Mouse (Mus musculus) gonadal fat pad, adult 2 months (tissue): Measurements from ENCODE around the gene Dand5. TPM values are rescaled to one million over a fixed set of nuclear protein-coding genes. Genes with fewer than 3 reads are reported as not detected.

ENCODE experiments used
- DNase-seq: peaks from one replicate; pipeline ENCODE4 v3.0.0-alpha.2; 2012; ENCODE audit warnings: low read depth
- polyA plus RNA-seq: library from polyadenylated mRNA; depleted of rRNA; stranded (reverse); fragments of >200 nt; gene quantifications from 2 replicates; pipeline ENCODE4 v1.2.3, GENCODE M21; 2012; rRNA removed

The Dand5 gene
- polyA plus RNA-seq, 1 experiment, result 3.7 TPM

GRCm38 (mm10) chr8:84770100-84770953 is 52.3 kb downstream of the Dand5 start:
- DNase-seq, result no peak

- DNase-seq, result no peak
Measured at GRCm38 (mm10) chr8:84769324-84769723, 53.3 kb downstream of the Dand5 start.

GRCm38 (mm10) chr8:84768343-84769095 is 54.1 kb downstream of the Dand5 start:
- DNase-seq, result no peak

GRCm38 (mm10) chr8:84767221-84767620 is 55.4 kb downstream of the Dand5 start:
- DNase-seq, result no peak

- DNase-seq, result no peak
Measured at GRCm38 (mm10) chr8:84766422-84766821, 56.2 kb downstream of the Dand5 start.

- DNase-seq, result no peak
Measured at GRCm38 (mm10) chr8:84765629-84766028, 57.0 kb downstream of the Dand5 start.

Other genes starting within 250 kb of the Dand5 start
- 8.5 and 23.6 TPM in 2 replicates for gene Ier2, start 160.0 kb downstream of the Dand5 start, polyA plus RNA-seq
- 76.0 and 88.5 TPM in 2 replicates for gene Trmt1, start 136.5 kb downstream of the Dand5 start, polyA plus RNA-seq
- 94.0 and 95.8 TPM in 2 replicates for gene Nacc1, start 135.0 kb downstream of the Dand5 start, polyA plus RNA-seq
- 7.8 and 8.5 TPM in 2 replicates for gene Lyl1, start 121.4 kb downstream of the Dand5 start, polyA plus RNA-seq
- gene G430095P16Rik, start 99.8 kb downstream of the Dand5 start, polyA plus RNA-seq, result 1.1 and 2.1 TPM in 2 replicates
- gene Nfix, start 22.5 kb downstream of the Dand5 start, polyA plus RNA-seq, result 35.3 and 69.9 TPM in 2 replicates
- gene Gadd45gip1, start 8.7 kb upstream of the Dand5 start, polyA plus RNA-seq, result 14.6 and 21.4 TPM in 2 replicates
- 75.1 and 88.9 TPM in 2 replicates for gene Rad23a, start 17.8 kb upstream of the Dand5 start, polyA plus RNA-seq
- gene Calr, start 24.1 kb upstream of the Dand5 start, polyA plus RNA-seq, result 563 and 854 TPM in 2 replicates
- gene Farsa, start 34.2 kb upstream of the Dand5 start, polyA plus RNA-seq, result 44.7 and 52.1 TPM in 2 replicates
- 3.3 and 3.7 TPM in 2 replicates for gene Syce2, start 49.3 kb upstream of the Dand5 start, polyA plus RNA-seq
- 102 and 104 TPM in 2 replicates for gene Gcdh, start 71.1 kb upstream of the Dand5 start, polyA plus RNA-seq
- gene Klf1, start 79.1 kb upstream of the Dand5 start, polyA plus RNA-seq, result 0.67 and 0.69 TPM in 2 replicates
- gene Dnase2a, start 85.7 kb upstream of the Dand5 start, polyA plus RNA-seq, result 29.5 and 30.8 TPM in 2 replicates
- gene Mast1, start 114.5 kb upstream of the Dand5 start, polyA plus RNA-seq, result 0.56 and 0.66 TPM in 2 replicates
- not detected in 2 replicates for gene Rtbdn, start 124.2 kb upstream of the Dand5 start, polyA plus RNA-seq
- gene Gm49661, start 146.6 kb upstream of the Dand5 start, polyA plus RNA-seq, result 3.3 and 6.8 TPM in 2 replicates
- gene Prdx2, start 146.8 kb upstream of the Dand5 start, polyA plus RNA-seq, result 191 and 202 TPM in 2 replicates
- 44.0 and 58.8 TPM in 2 replicates for gene Rnaseh2a, start 146.9 kb upstream of the Dand5 start, polyA plus RNA-seq
- gene Junb, start 155.9 kb upstream of the Dand5 start, polyA plus RNA-seq, result 37.2 and 42.8 TPM in 2 replicates
- gene Hook2, start 167.8 kb upstream of the Dand5 start, polyA plus RNA-seq, result 16.5 and 24.7 TPM in 2 replicates
- gene Best2, start 191.7 kb upstream of the Dand5 start, polyA plus RNA-seq, result not detected in 2 replicates
- 154 and 168 TPM in 2 replicates for gene Asna1, start 202.5 kb upstream of the Dand5 start, polyA plus RNA-seq
- 64.2 and 100 TPM in 2 replicates for gene Trir, start 204.0 kb upstream of the Dand5 start, polyA plus RNA-seq
- 84.8 and 89.2 TPM in 2 replicates for gene Tnpo2, start 214.1 kb upstream of the Dand5 start, polyA plus RNA-seq
- 56.8 and 59.4 TPM in 2 replicates for gene Fbxw9, start 237.2 kb upstream of the Dand5 start, polyA plus RNA-seq
- 1.5 and 1.9 TPM in 2 replicates for gene Gm5741, start 245.2 kb upstream of the Dand5 start, polyA plus RNA-seq
- 44.5 and 48.3 TPM in 2 replicates for gene Dhps, start 248.9 kb upstream of the Dand5 start, polyA plus RNA-seq